18 mouse cellular contexts compared by ENCODE assay signal in the genomic region with DNA sequence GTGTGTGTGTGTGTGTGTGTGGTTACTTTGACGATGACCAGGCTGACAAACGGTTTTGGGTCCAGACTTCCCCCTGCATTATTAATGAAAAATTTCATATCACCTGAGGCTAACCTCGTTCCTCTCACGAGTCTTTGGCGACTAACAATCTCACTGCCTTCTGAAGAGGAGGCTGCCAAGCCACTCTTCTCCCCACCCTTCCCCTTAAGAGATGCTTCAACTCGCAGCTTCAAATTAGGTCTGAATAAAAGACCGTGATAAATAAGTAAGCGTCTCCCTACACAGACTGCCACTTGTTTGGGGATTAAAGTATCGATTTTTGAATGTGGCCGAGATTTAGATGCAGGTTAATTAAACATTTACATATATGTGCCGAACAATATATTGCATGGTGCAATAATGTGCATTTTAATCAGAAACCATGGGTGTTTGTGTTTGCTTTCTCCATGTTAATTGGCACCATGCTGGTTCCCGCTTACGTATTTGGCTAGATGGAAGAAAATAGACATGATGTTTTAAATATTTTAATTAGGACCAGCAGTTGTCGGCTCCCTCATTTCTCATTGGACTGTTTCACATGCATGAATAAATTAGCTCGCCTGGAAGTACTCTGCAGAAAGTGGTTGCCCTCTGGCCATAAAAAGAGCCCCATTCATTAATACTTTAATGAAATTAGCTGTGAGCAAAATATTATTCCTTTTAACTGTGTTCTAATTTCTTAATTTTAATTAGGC.
DNase-seq lines count a peak whose midpoint lies in the region; ATAC-seq and TF ChIP-seq lines count a peak whose summit lies in the region.
"Had no signal": no experiment of that assay in that cellular context is flagged by ENCODE, and none has a peak within 500 bp of the region (broad histone marks: within the 10 kb centered on the region; RNA-seq: fewer than 3 reads in every experiment).

No protein-coding gene starts in this region.

- H3K4me3 ChIP-seq in hindbrain, embryonic 15.5 days: no peak overlapping the region
- no peak overlapping the region for H3K4me3 ChIP-seq in hindbrain, embryonic 11.5 days (ENCODE audit: low read depth, low read length)
- no peak overlapping the region for H3K4me3 ChIP-seq in forebrain, embryonic 12.5 days (replicated peaks)
- H3K4me3 ChIP-seq in forebrain, postnatal 0 days (ENCODE audit: low read depth, low read length): 0 out of 2 replicates have a peak overlapping the region, but pooled peaks have one; percentile 1
- no peak overlapping the region for H3K4me3 ChIP-seq in neural tube, embryonic 14.5 days (ENCODE audit: low read depth, low read length)
- no peak overlapping the region for H3K4me3 ChIP-seq in intestine, embryonic 15.5 days (replicated peaks)
- H3K4me3 ChIP-seq: kidney, embryonic 15.5 days; layer of hippocampus, adult 2 months; liver, embryonic 12.5 days had no signal

- no peak overlapping the region for H3K9ac ChIP-seq in hindbrain, embryonic 15.5 days
- no peak overlapping the region for H3K9ac ChIP-seq in hindbrain, embryonic 11.5 days (ENCODE audit: low read depth, low read length)
- no peak overlapping the region for H3K9ac ChIP-seq in forebrain, embryonic 12.5 days
- H3K9ac ChIP-seq in forebrain, postnatal 0 days: no peak overlapping the region
- no peak overlapping the region for H3K9ac ChIP-seq in neural tube, embryonic 14.5 days (replicated peaks; ENCODE audit: low read depth, low read length)
- no peak overlapping the region for H3K9ac ChIP-seq in intestine, embryonic 15.5 days
- H3K9ac ChIP-seq: kidney, embryonic 15.5 days; liver, embryonic 12.5 days; lung, embryonic 14.5 days had no signal

- no peak overlapping the region for H3K27ac ChIP-seq in hindbrain, embryonic 15.5 days (replicated peaks)
- no peak overlapping the region for H3K27ac ChIP-seq in hindbrain, embryonic 11.5 days (ENCODE audit: low read depth, low read length)
- H3K27ac ChIP-seq in forebrain, embryonic 12.5 days: no peak overlapping the region
- no peak overlapping the region for H3K27ac ChIP-seq in forebrain, postnatal 0 days (ENCODE audit: low read depth, low read length)
- no peak overlapping the region for H3K27ac ChIP-seq in neural tube, embryonic 14.5 days (ENCODE audit: low read depth, low read length)
- H3K27ac ChIP-seq in intestine, embryonic 15.5 days: no peak overlapping the region
- H3K27ac ChIP-seq: kidney, embryonic 15.5 days; layer of hippocampus, adult 2 months; liver, embryonic 12.5 days; macrophage had no signal

- no peaks in the 10 kb centered on the region for H3K27me3 ChIP-seq in hindbrain, embryonic 15.5 days
- no peaks in the 10 kb centered on the region for H3K27me3 ChIP-seq in hindbrain, embryonic 11.5 days (ENCODE audit: control insufficient read depth, insufficient read depth, low read length)
- peaks cover 60% of the 10 kb centered on the region for H3K27me3 ChIP-seq in forebrain, embryonic 12.5 days
- H3K27me3 ChIP-seq in forebrain, postnatal 0 days (ENCODE audit: insufficient read depth, low read length): no peaks in the 10 kb centered on the region; the same call in 1 of the 2 replicates
- no peaks in the 10 kb centered on the region for H3K27me3 ChIP-seq in neural tube, embryonic 14.5 days (ENCODE audit: control insufficient read depth, insufficient read depth, low read length)
- H3K27me3 ChIP-seq in intestine, embryonic 15.5 days (replicated peaks): no peaks in the 10 kb centered on the region
- H3K27me3 ChIP-seq: kidney, embryonic 15.5 days; liver, embryonic 12.5 days had no signal

- no peak for DNase-seq in hindbrain, embryonic 11.5 days (ENCODE audit: low spot score)
- DNase-seq in forebrain, postnatal 0 days: peak; percentile 49
- no peak for DNase-seq in yolk sac, embryonic 10.5 days (ENCODE audit: low spot score)
- DNase-seq: cerebellum, adult 11 months; cerebellum, postnatal 25 days; gastrocnemius, postnatal 25 days; lung, embryonic 14.5 days; right cerebral cortex, adult 18-20 months had no signal

- peak; percentile 45; the same call in 1 of the 2 replicates for ATAC-seq in hindbrain, embryonic 15.5 days (ENCODE audit: low FRiP score, low read depth)
- no peak for ATAC-seq in hindbrain, embryonic 11.5 days (ENCODE audit: low FRiP score)
- peak; percentile 64; the same call in 1 of the 2 replicates for ATAC-seq in forebrain, embryonic 12.5 days (ENCODE audit: low FRiP score)
- ATAC-seq in forebrain, postnatal 0 days: peak; percentile 42; the same call in 1 of the 2 replicates
- no peak; the same call in 1 of the 2 replicates for ATAC-seq in neural tube, embryonic 14.5 days (ENCODE audit: low read depth)
- no peak for ATAC-seq in intestine, embryonic 15.5 days
- ATAC-seq: intestine, embryonic 16.5 days; liver, embryonic 12.5 days had no signal

- no peaks in the 10 kb centered on the region; the same call in 1 of the 2 replicates for H3K4me1 ChIP-seq in hindbrain, embryonic 15.5 days (replicated peaks)
- H3K4me1 ChIP-seq in hindbrain, embryonic 11.5 days (replicated peaks; ENCODE audit: control insufficient read depth, insufficient read depth, low read length): no peaks in the 10 kb centered on the region
- peaks cover 3% of the 10 kb centered on the region; the same call in 1 of the 2 replicates for H3K4me1 ChIP-seq in forebrain, embryonic 12.5 days
- H3K4me1 ChIP-seq in forebrain, postnatal 0 days (ENCODE audit: insufficient read depth): no peaks in the 10 kb centered on the region; the same call in 1 of the 2 replicates
- H3K4me1 ChIP-seq in neural tube, embryonic 14.5 days (ENCODE audit: control insufficient read depth, insufficient read depth, low read length): no peaks in the 10 kb centered on the region
- no peaks in the 10 kb centered on the region for H3K4me1 ChIP-seq in intestine, embryonic 15.5 days (replicated peaks)
- H3K4me1 ChIP-seq: kidney, embryonic 15.5 days; liver, embryonic 12.5 days had no signal

- no peaks in the 10 kb centered on the region for H3K9me3 ChIP-seq in hindbrain, embryonic 15.5 days
- H3K9me3 ChIP-seq in hindbrain, embryonic 11.5 days (ENCODE audit: control insufficient read depth, low read length): no peaks in the 10 kb centered on the region
- no peaks in the 10 kb centered on the region for H3K9me3 ChIP-seq in forebrain, embryonic 12.5 days
- no peaks in the 10 kb centered on the region for H3K9me3 ChIP-seq in forebrain, postnatal 0 days (ENCODE audit: low read length)
- H3K9me3 ChIP-seq in neural tube, embryonic 14.5 days (ENCODE audit: control insufficient read depth, low read length): no peaks in the 10 kb centered on the region
- no peaks in the 10 kb centered on the region for H3K9me3 ChIP-seq in intestine, embryonic 15.5 days
- H3K9me3 ChIP-seq: kidney, embryonic 15.5 days; liver, embryonic 12.5 days had no signal

- WGBS in hindbrain, embryonic 15.5 days: 36% methylated on average over 15 of the region's 15 CpGs
- WGBS in hindbrain, embryonic 11.5 days: 77% methylated on average over 15 of the region's 15 CpGs
- WGBS in forebrain, embryonic 12.5 days: 29% methylated on average over 13 of the region's 15 CpGs
- WGBS in forebrain, postnatal 0 days: 17% methylated on average over 15 of the region's 15 CpGs
- 47% methylated on average over 15 of the region's 15 CpGs for WGBS in neural tube, embryonic 14.5 days
- WGBS in intestine, embryonic 15.5 days: 76% methylated on average over 15 of the region's 15 CpGs

- H3K36me3 ChIP-seq in hindbrain, embryonic 15.5 days: no peaks in the 10 kb centered on the region
- H3K36me3 ChIP-seq in hindbrain, embryonic 11.5 days (ENCODE audit: control insufficient read depth, insufficient read depth, low read length): no peaks in the 10 kb centered on the region
- no peaks in the 10 kb centered on the region for H3K36me3 ChIP-seq in forebrain, embryonic 12.5 days (replicated peaks)
- H3K36me3 ChIP-seq in forebrain, postnatal 0 days (ENCODE audit: insufficient read depth): no peaks in the 10 kb centered on the region
- no peaks in the 10 kb centered on the region for H3K36me3 ChIP-seq in neural tube, embryonic 14.5 days (ENCODE audit: control insufficient read depth, insufficient read depth, low read length)
- H3K36me3 ChIP-seq in intestine, embryonic 15.5 days: no peaks in the 10 kb centered on the region
- H3K36me3 ChIP-seq: kidney, embryonic 15.5 days; liver, embryonic 12.5 days had no signal

- H3K4me2 ChIP-seq in hindbrain, embryonic 15.5 days: peak overlapping the region; percentile 19; the same call in 1 of the 2 replicates
- no peak overlapping the region for H3K4me2 ChIP-seq in hindbrain, embryonic 11.5 days (replicated peaks; ENCODE audit: low read depth, low read length)
- no peak overlapping the region for H3K4me2 ChIP-seq in forebrain, embryonic 12.5 days
- peak overlapping the region; percentile 23 for H3K4me2 ChIP-seq in forebrain, postnatal 0 days (ENCODE audit: low read depth)
- peak overlapping the region; percentile 23; the same call in 1 of the 2 replicates for H3K4me2 ChIP-seq in neural tube, embryonic 14.5 days (ENCODE audit: low read depth, low read length)
- H3K4me2 ChIP-seq in intestine, embryonic 15.5 days (replicated peaks): no peak overlapping the region
- H3K4me2 ChIP-seq: heart, embryonic 11.5 days; kidney, embryonic 15.5 days; liver, embryonic 12.5 days; lung, embryonic 14.5 days had no signal

- no peak for TF ChIP-seq CTCF in forebrain, postnatal 0 days (IDR thresholded peaks at IDR 0.05; ENCODE audit: low read depth)

Comparison
In these comparisons a context has a peak if more than half of its experiments do, and no peak if none do; other contexts are left out.
1. ATAC-seq: peak in hindbrain, embryonic 15.5 days (single experiment), forebrain, embryonic 12.5 days (single experiment) and forebrain, postnatal 0 days (single experiment); none in hindbrain, embryonic 11.5 days (single experiment), neural tube, embryonic 14.5 days (single experiment) and intestine, embryonic 15.5 days (single experiment).
2. H3K4me2 ChIP-seq: peak in hindbrain, embryonic 15.5 days (single experiment), forebrain, postnatal 0 days (single experiment) and neural tube, embryonic 14.5 days (single experiment); none in hindbrain, embryonic 11.5 days (single experiment), forebrain, embryonic 12.5 days (single experiment) and intestine, embryonic 15.5 days (single experiment).